Mouse (Mus musculus): ENCODE data around the gene Zfp646.
A peak's percentile ranks its signal among the peaks of the same experiment; 100 is the strongest.
"Not testable (repeated sequence)": the region's sequence is repeated elsewhere in the genome, so short reads cannot be mapped to it uniquely, and the experiment has no call there.

The Zfp646 gene

DNA sequence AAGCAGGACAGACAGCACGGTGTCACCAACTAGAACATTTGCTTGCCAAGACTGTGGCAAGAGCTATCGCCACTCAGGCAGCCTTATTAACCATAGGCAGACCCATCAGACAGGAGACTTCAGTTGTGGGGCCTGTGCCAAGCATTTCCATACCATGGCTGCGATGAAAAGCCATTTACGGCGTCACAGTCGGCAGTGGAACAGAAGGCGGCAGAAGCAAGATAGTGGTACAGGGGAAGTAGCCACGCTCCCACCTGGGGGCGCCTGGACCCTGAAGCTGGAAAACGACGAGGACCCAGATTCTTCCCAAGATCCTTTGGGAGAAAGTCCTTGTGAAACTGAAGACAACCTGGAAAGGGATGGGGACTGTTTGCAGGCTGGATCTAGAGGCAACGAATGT is 4.4 kb downstream of the Zfp646 start:
- no peak for DNase-seq (ENCODE audit: low spot score)

DNA sequence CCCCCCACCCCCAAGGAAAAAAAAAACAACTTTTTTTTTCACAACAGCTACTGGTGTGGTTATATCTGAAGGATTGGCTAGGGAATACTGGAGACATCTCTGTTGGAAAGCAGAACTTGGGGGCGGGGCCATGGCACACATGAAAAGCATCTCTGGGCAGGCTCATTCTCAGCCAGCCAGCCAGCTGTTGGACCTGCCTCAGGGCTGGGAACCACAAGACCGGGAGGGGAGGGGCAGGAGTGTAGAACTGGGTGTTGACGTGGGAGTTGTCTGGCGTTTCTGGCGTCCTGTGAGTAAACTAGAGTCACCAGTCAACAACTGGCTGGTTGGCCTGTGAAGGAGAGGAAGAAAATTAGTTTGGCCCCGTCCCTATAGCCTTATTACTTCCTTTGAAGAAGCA is 9.9 kb downstream of the Zfp646 start:
- DNase-seq (ENCODE audit: low spot score) = peak; percentile 67

DNA sequence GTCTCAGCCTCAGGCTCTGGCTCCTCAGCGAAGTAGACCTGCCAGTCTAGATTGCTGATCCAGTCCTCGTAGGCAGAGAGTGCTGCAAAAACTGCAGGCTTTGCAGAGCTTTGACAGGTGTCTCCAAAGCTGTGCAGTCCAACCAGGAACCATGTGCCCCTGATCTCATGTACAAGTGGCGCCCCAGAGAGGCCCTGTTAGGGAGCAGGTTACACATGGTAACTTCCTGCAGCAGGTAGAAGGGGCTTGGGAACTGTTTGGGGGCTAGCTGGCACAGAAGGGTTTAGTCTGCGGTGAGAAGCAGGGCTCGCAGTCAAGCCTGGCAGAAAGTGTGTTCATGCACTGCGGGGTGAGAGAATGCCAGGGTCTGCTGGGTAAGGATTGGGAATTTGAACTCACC is 10.5 kb downstream of the Zfp646 start:
- DNase-seq (ENCODE audit: low spot score) = no peak

DNA sequence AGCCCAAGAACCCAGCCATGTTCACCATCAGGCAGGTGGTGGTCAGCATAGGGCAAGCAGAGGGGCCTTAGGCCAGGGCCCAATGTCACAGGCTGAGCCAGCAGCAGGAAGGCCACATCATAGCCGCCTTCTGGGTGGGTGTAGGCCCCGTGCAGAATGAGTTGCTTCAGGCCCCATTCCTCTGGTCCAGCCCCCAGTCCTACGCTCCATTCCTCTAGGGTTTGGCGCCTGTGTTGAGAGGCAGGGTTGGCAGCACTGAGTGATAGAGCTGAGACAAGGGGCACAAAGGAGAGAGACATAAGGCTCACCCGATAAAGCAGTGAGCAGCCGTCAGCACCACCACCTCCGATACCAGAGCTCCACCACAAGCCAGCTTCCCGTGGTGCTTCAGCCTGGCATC is 11.2 kb downstream of the Zfp646 start:
- no peak for DNase-seq (ENCODE audit: low spot score)

DNA sequence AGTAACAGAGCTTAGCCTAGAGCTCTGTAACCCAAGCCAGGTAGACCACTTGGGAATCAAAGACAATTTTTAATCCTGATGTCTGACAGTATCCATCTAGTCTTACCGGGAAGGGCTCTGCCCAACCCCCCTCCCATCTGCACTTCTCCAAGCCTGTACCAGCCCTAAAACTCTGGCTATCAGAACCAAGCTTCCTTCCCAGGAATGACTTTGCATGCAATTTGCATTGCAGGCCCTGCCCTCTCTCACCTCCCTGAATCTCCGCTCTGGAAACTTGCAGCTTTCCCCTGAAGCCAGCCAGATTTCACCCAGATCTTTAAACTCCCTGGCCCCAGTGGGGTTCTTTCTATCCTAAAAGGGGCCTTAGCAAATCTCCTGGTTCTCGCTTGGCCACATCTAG is 11.8 kb downstream of the Zfp646 start:
- DNase-seq (ENCODE audit: low spot score) = no peak

DNA sequence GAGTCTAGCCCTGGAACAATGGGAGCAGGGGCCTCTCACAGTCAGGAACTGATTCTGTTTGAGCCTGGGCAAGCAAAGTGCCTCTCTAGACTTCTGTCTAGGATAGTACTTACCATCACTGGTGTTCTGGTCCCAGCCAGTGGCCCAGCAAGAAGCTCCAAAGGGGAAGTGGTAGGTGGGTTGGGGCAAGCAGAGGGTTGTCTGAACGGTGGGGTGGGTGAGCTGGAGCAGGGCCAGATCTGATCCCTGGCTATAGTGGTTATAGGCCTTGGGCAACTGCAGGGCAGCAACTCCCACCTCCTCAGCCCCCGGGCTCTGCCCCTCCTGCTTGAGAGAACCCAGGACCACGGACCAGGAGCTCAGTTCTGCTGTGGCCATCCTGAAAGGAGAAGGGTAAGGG is 12.8 kb downstream of the Zfp646 start:
- no peak for DNase-seq (ENCODE audit: low spot score)

DNA sequence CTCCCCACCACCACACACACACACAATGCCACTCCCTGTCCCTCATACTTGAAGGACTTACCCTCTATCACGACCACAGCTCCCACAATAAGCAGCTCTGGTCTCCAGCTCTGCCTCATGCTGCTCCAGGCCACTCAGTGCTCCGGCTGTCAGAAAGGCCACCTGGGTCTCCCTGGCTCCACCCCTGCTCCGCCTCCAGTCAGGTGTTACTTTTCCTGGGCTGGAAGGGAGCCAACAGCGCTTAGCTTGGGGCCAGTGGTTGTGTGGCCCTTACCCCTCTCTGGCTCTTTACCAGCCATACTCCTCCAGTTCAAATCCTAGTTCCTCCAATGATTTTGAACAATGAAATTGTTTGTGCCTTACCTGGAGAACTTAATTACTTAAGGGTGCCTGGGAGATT is 14.8 kb downstream of the Zfp646 start, which contains the start of gene Prss53:
TSS of gene Prss53 (minus strand) at position 173 of the 400 bp plus-strand sequence.
- no peak for DNase-seq (ENCODE audit: low spot score)

DNA sequence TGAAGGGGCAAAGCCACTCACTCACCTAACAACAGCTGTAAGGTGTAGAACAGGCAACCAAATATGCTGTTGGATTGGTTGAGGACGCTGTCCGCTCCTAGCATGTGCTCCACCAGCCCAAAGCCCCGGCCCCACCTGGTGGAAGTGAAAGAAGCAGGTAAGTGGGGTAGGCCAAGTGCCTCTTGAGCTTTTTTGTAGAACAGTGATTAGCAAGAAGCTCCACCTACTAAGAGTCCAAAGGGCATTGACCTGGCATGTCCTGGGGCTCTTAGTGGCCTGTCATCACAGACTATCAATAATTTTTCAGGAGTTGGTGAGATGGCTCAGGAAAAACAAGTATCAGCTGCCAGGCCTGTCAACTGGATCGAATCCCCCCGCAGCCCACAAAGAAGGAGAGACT is 18.5 kb downstream of the Zfp646 start:
- no peak for DNase-seq (ENCODE audit: low spot score)

DNA sequence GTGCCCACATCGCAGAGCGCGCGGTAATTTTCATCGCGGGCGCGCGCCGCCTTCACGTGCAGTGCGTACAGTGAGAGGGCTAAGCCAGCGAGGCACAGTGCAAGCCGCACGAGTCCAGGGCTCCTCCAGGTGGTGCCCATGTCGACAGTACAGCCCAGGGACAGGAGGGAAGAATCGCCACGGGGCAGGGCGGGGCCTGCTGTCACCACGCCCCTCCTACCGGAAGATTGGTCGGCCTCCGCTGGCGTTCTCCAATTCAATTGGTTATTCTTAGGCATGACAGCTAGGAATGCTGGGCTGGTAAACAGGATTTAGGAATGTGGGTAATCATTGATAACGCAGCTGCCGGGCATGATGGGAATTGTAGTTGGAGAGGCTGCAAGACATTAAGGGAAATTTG is 19.4 kb downstream of the Zfp646 start, which contains the start of the genes Gm21974 and Vkorc1:
TSS of gene Gm21974 (minus strand) at position 13 of the 400 bp plus-strand sequence.
TSS of gene Vkorc1 (minus strand) at position 176 of the 400 bp plus-strand sequence.
- peak; percentile 90 for DNase-seq (ENCODE audit: low spot score)

DNA sequence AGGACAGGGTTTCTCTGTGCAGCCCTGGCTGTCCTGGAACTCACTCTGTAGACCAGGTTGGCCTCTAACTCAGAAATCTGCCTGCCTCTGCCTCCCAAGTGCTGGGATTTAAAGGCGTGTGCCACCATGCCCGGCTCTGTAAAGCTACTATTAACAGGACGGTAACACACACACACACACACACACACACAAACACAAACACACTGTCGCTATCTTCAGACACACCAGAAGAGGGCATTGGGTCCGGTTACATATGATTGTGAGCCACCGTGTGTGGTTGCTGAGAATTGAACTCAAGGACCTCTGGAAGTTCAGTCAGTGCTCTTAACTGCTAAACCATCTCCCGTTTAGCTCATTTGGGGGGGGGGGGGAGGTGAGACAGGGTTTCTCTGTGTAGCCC is 19.9 kb downstream of the Zfp646 start:
- not testable (repeated sequence) for DNase-seq (ENCODE audit: low spot score)

DNA sequence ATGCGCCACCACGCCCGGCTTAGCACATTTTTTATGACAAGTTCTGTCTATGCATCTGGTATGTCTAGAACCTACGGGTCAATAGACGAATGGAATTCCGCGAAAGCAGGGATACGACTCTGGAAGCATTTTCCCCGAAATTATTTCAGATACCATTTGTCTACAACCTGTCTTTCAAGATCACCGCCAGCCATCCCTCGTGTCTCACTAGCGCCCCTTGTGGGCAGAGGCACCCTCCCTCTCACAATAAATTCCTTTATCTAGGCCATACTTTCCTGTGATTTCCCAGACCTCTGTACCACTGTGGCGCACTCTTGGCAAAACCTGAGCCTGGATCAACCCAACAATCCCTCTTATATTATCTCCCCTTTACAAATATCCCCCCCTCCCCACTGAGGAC is 20.4 kb downstream of the Zfp646 start:
- DNase-seq (ENCODE audit: low spot score) = peak; percentile 35

DNA sequence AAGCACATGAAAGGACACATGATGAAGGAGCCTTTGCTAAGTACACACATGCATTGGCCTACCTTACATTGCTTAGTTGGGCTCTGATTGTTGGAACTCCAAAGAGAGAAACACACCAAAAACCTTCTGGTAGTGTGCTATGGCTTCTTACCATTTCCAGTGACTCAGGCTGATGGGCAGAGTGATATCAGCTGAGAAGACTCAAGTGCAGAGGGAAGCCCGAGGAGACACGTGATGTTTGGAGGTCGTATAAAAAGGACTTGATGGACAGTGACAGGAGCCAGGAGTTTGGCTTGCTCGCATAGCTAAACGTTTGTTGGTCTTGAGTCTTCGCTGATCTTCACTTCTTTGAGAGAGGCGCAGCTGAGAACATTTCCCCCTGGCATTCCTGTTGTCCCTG is 21.5 kb downstream of the Zfp646 start:
- no peak for DNase-seq (ENCODE audit: low spot score)

DNA sequence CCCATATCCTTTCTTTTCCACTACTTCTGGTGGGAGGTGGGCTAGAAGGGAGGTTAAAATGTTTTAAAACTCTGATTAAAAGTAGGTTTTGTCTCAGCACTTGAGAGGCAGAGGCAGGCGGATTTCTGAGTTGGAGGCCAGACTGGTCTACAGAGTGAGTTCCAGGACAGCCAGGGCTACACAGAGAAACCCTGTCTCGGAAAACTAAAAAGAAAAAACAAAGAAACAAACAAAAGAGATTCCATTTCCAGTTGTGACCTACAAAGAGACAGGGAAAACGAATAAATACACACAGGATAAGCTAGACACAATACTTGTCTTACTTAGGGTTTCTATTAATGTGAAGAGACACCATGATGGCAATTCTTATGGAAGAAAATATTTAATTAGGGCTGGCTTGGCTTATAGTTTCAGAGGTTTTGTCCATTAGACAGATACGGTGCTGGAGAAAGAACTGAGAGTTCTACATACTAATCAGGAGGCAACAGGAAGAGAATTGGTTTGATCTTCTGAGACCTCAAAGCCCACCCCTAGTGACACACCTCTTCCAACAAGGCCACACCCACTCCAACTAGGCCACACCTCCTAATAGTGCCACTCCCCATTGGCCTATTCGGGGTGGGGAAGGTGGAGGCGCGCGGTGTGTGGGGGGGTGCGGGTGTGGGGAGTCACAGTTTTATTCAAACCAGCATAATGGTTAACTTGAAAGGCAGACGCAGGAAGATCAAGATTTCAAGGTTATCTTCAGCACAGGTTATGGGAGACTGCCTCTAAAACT is 22.3 kb downstream of the Zfp646 start:
- no peak for DNase-seq (ENCODE audit: low spot score)

DNA sequence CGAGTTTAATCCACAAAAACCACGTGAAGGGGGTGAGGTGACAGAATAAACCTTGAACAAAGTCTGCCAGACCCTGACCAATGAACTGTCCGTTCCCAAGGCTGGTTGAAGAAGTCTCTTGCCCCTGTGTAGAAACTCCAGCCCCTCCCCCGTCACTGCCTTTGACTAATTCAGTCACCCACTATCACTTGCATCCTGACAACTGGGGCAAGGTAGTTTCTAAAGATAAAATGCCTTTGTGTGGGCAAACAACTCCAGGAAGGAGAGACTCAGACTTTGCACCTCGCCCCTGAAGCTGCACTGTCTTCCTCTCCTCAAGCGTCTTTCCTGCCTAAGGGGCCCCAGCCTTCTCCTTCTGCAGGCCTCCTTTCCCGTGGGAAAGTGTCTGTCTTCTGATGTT is 24.0 kb downstream of the Zfp646 start:
- no peak for DNase-seq (ENCODE audit: low spot score)

DNA sequence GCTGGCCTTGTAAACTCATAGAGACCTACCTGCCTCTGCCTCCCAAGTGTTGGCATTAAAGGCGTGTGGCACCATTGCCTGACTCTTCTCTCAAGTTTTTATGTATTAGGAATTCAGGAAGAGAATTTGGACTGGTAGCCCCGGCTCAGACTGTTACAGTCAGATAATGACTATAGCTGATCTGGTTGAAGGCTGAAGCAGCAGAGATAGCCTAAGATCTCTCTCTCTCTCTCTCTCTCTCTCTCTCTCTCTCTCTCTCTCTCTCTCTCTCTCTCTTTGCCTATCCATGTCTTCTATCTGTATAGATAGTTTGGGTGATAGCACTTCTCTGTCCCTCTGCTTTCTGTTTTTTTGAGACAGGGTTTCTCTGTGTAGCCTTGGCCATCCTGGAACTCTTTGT is 25.8 kb downstream of the Zfp646 start:
- DNase-seq (ENCODE audit: low spot score) = no peak

DNA sequence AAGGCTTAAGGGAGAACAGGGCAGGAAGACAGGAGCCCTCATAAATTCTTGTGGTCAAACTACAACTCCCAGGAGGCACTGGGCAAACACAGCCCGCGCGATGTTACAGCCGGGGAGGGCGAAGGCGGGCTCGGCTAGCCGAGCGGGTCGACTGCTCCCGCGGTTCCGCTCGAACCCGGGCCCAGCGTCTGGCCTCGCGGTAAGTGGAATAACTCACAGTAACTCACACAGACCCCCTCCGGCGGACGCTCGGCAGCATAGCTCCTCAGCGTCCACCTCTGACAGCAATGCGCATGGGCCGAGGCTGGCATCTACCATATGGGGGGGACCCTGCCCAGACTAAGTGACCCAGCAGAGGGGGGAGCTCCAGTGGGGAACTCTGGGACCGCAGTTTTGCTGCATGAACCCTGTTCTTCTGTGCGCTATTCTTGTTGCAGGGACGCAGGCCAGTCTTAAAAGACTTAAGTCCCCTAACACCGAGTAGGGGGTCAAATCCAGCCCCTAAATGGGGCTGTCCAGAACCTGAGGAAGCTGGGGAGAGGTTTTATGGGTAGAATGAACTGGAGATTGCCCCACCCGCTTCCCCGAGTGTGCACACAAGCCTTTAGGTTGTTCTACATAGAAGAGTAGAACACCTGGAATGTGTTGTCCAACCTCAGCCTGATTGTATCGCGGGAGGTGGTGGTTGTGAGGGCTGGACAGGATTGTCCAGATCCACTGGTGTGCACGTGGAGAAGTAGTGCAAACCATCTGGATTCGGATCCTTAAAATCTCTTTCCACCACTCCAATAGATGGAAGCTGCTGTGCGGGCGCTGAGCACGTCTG is 28.2 kb downstream of the Zfp646 start, which contains the start of gene Bckdk:
TSS of gene Bckdk (plus strand) at position 112 of the 826 bp plus-strand sequence.
- DNase-seq (ENCODE audit: low spot score) = peak; percentile 71

DNA sequence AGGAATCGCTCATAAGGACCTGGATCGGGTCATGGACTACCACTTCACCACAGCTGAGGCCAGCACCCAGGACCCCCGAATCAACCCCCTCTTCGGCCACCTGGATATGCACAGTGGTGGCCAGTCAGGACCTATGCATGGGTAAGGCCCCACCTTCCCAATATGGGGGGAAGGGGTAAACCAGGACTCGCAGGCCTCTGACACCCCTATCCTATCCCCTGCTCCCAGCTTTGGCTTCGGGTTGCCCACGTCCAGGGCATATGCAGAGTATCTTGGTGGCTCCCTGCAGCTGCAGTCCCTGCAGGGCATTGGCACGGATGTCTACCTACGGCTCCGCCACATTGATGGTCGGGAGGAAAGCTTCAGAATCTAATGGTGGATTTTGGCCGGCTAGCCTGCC is 31.9 kb downstream of the Zfp646 start:
- no peak for DNase-seq (ENCODE audit: low spot score)

DNA sequence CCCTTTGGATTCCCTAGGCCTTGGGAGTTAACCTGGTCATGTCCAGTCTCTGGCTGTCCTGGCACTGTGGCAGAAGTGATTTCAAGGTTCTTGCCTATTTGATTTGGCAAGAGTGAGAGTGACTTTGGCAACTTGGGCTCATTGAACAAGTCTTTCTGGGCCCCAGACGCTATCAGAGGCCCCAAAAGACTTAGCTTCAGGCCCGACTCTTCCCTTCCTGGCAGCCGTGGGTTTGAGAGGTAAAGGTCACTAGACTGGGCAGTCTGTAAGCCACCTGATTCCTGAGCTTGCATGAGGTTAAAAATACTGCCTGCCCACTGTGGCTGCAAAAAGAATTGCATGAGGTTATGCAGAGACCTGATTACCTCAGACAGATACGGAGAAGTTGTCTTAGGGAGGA is 32.6 kb downstream of the Zfp646 start:
- peak; percentile 39 for DNase-seq (ENCODE audit: low spot score)

DNA sequence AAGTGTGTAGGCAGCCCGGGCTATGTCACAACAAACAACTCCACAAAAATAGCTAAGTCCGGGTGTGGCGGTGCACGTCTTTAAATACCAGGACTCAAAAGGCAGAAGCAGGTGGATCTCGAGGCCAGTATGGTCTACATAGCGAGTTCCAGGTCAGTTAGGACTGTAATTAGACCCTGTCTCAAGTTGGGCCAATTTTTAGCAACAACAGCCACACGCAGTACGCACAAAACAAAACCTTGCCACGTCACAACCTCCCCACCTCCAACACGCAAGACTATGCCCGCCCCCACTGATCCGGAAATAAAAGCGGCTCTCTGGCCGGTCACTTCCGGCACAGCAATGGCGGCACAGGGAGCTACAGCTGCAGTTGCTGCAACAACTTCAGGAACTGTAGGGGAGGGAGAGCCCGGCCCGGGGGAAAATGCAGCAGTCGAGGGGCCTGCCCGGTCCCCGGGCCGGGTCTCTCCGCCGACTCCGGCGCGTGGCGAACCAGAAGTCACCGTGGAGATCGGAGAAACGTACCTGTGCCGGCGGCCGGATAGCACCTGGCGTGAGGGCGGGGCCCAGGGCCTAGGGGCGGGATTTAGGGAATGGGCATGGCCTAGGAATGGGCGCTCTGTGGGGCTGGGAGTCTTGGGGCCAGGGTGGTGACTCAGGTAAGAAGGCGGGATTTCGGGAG is 36.3 kb downstream of the Zfp646 start, which contains the start of gene Kat8:
TSS of gene Kat8 (plus strand) at position 327 of the 682 bp plus-strand sequence.
- DNase-seq (ENCODE audit: low spot score) = peak; percentile 94

DNA sequence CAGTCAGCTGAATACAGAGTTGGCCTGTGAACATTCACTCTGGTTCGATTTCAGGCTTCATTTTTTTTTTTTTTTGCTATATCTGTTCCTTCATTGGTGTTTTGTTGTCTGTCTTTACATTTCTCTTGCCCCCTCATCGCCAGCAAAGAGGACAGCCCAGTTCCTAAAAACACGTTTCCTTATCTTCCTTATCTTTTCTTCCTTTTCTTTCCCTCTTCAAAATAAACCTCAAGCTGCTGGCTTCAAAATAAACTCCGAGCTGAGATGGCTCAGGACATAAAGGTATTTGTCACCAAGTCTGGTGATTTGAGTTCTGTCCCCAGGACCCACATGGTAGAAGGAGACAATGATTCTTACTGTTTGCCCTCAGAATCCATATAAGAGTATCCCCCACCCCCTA is 36.9 kb downstream of the Zfp646 start:
- no peak for DNase-seq (ENCODE audit: low spot score)

DNA sequence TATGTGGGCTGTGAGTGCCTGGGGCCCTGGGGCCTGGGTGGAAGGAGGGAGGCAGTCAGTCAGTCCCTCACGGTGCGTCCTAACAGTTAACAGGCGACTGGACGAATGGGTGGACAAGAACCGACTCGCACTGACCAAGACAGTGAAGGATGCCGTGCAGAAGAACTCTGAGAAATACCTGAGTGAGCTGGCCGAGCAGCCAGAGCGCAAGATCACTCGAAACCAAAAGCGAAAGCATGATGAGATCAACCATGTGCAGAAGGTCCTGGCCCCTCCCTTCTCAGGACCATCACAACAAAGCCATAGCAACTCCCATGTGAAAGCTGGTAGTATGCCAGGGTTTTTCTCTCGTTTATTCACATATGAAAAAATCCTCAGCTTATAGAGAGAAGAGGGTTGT is 39.3 kb downstream of the Zfp646 start:
- DNase-seq (ENCODE audit: low spot score) = no peak

DNA sequence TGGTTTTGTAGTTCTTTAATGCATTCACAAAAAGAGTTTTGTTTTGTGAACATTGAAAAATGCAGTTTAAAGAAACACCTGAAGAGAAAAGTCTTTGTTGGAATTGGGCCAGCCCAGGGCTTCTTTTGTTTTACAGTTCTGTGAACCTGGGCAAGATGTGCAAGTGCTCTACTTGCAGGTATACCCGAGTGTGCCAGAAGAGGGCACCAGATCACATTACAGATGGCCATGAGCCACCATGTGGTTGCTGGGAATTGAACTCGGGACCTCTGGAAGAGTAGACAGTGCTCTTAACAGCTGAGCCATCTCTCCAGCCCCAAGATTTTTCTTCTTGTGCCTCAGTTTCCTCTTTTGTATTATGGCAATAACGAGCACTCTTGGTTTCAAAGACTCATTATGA is 42.2 kb downstream of the Zfp646 start:
- DNase-seq (ENCODE audit: low spot score) = peak; percentile 34

All from adipocyte (in vitro differentiated cells).